Mouse (Mus musculus) G1E (cell line): Measurements from ENCODE around the gene Foxs1. TPM values are rescaled to one million over a fixed set of nuclear protein-coding genes. Genes with fewer than 3 reads are reported as not detected.

Experiments used
- ATAC-seq: 2 replicates; pipeline ENCODE4 v1.8.0; 2016; ENCODE audit warnings: mild to moderate bottlenecking; ENCODE audit not compliant: insufficient number of reproducible peaks, poor library complexity, low FRiP score, severe bottlenecking; ENCODE audit errors: extremely low read depth
- DNase-seq: peaks from one replicate; pipeline ENCODE4 v3.0.0; 2012; ENCODE audit warnings: low spot score
- H3K27me3 ChIP-seq: 2 replicates; pipeline ENCODE4 v1.6.1; 2012; ENCODE audit warnings: mild to moderate bottlenecking, low read length, inconsistent platforms; ENCODE audit not compliant: insufficient read depth
- H3K36me3 ChIP-seq: replicated peaks from 2 replicates; pipeline ENCODE3; 2012; ENCODE audit warnings: mild to moderate bottlenecking, inconsistent platforms
- H3K4me1 ChIP-seq: 2 replicates; pipeline ENCODE4 v1.6.1; 2012; ENCODE audit warnings: low read depth, low read length, inconsistent platforms, mixed read lengths; ENCODE audit not compliant: insufficient read depth
- H3K4me3 ChIP-seq: 2 replicates; pipeline ENCODE4 v1.5.1; 2012; ENCODE audit warnings: low read depth, mild to moderate bottlenecking, inconsistent platforms, low read length, moderate library complexity, mixed read lengths
- H3K9me3 ChIP-seq: replicated peaks from 2 replicates; pipeline ENCODE4 v1.6.1; 2012; ENCODE audit warnings: inconsistent platforms
- CTCF ChIP-seq: IDR thresholded peaks from 2 replicates; pipeline ENCODE4 v1.5.1; 2012; ENCODE audit warnings: low read depth, low read length, inconsistent platforms, mixed read lengths
- GATA1 ChIP-seq: IDR thresholded peaks from 2 replicates; pipeline ENCODE4 v1.6.1; 2012; ENCODE audit warnings: borderline replicate concordance, low read length, inconsistent platforms, mixed read lengths
- GATA2 ChIP-seq: IDR thresholded peaks from 2 replicates; pipeline ENCODE4 v1.6.1; 2012; ENCODE audit warnings: low read depth, low read length, inconsistent platforms, borderline replicate concordance
- POLR2AphosphoS5 ChIP-seq: IDR thresholded peaks from 2 replicates; pipeline ENCODE4 v1.6.1; 2012; ENCODE audit warnings: low read depth, low read length, inconsistent platforms; ENCODE audit not compliant: insufficient replicate concordance
- TAL1 ChIP-seq: conservative IDR thresholded peaks from 2 replicates; pipeline ENCODE4 v1.6.1; 2012; ENCODE audit warnings: low read depth, low read length, inconsistent platforms, mixed read lengths
- polyA plus RNA-seq: library from polyadenylated mRNA; stranded (reverse); fragments of >175 nt; gene quantifications from 2 replicates; pipeline ENCODE4 v1.2.3, GENCODE M21; 2012
- total RNA-seq, 2 experiments: library from RNA; stranded (forward) in 1 of 2; stranded (reverse) in 1 of 2; fragments of 200-1000 nt in 1 of 2; fragments of >200 nt in 1 of 2; fragmentation: Nextera tagmentation in 1 of 2; gene quantifications; 2 replicates each; pipeline ENCODE4 v1.2.3; 2014 to 2017

Gene Foxs1
- total and polyA plus RNA-seq, 3 experiments, result not detected

DNA sequence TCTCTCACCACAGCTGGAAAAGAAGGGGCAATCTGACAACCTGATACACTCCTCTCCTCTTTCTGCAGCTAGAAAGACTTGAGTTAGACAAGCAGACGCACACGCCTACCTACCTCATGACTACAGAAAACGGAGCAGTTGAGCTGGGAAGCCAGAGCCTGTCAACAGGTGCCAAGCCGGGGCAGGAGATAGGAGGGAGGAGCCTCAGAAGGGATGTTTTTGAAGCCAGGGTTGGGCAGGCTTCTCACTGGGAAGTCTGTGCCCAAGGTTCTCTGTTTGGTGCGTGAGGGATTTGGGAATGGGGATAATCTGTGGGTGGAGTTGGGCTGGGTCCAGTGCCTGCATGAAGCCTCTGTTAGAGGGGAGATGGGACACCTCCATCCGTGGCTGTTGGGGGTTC lies 21.6 kb downstream of the Foxs1 start:
- Histone ChIP-seq H3K9me3 (no peaks in the 10 kb centered on the region), H3K27me3 (peaks cover 54% of the 10 kb centered on the region), H3K4me1 (peaks cover 8% of the 10 kb centered on the region), H3K36me3 (no peaks in the 10 kb centered on the region), H3K4me3 (no peak overlapping the region)
- DNase-seq (no peak), ATAC-seq (no peak)
- TF ChIP-seq CTCF, result no peak

DNA sequence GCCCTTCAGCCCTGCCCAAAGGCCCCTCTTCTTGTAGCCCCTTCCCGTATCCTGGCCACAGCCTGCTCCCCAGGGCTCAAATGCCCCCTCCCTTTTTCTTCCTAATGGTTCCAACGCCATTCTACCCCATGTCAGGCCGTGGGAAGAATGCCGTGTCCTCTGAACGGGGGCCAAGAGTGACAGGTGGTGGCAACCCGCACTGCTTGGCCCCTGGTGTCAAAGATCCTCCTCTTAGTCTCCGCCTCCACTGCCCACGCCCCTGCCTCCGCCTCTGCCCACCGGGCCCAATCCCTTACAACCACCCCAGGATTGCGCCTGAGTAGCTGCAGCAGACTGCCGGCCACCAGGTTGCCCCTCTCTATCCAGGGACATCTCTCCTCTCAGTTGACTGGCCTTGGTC lies 22.0 kb downstream of the Foxs1 start, which contains the start of gene Mylk2:
TSS of gene Mylk2 (plus strand) at position 322 of the 400 bp plus-strand sequence.
- Histone ChIP-seq H3K27me3 (peaks cover 55% of the 10 kb centered on the region), H3K4me3 (no peak within 1 kb of the TSS), H3K9me3 (no peaks in the 10 kb centered on the region), H3K36me3 (no peaks in the 10 kb centered on the region), H3K4me1 (peaks cover 8% of the 10 kb centered on the region)
- DNase-seq (no peak), ATAC-seq (no peak)
- TF ChIP-seq TAL1 (no peak), CTCF (no peak), GATA2 (no peak), GATA1 (no peak), POLR2AphosphoS5 (no peak)

DNA sequence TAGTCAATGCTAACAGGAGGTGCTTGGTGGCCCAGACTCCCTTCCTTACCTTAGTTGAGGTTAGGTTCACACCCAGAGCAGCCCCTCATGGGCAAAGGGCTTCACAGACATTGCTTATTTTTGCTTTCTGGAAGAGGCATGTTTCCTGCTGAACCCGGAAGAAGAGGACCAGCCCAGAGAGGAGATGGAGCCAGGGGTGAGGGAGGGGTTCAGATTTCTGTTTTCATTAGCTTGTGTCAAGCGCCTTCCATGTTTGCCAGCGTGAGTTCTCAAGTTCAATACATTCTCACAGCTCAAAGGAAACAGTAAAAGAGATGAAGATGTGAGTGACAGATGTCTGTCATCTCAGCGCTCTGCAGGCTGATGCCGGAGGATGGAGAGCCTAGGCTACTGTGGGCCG lies 23.2 kb downstream of the Foxs1 start:
- Histone ChIP-seq H3K4me3 (no peak overlapping the region), H3K9me3 (no peaks in the 10 kb centered on the region), H3K36me3 (no peaks in the 10 kb centered on the region), H3K4me1 (peaks cover 8% of the 10 kb centered on the region), H3K27me3 (peaks cover 58% of the 10 kb centered on the region)
- DNase-seq (no peak), ATAC-seq (no peak)
- TF ChIP-seq GATA1 (no peak), TAL1 (no peak), POLR2AphosphoS5 (no peak), CTCF (no peak), GATA2 (no peak)

DNA sequence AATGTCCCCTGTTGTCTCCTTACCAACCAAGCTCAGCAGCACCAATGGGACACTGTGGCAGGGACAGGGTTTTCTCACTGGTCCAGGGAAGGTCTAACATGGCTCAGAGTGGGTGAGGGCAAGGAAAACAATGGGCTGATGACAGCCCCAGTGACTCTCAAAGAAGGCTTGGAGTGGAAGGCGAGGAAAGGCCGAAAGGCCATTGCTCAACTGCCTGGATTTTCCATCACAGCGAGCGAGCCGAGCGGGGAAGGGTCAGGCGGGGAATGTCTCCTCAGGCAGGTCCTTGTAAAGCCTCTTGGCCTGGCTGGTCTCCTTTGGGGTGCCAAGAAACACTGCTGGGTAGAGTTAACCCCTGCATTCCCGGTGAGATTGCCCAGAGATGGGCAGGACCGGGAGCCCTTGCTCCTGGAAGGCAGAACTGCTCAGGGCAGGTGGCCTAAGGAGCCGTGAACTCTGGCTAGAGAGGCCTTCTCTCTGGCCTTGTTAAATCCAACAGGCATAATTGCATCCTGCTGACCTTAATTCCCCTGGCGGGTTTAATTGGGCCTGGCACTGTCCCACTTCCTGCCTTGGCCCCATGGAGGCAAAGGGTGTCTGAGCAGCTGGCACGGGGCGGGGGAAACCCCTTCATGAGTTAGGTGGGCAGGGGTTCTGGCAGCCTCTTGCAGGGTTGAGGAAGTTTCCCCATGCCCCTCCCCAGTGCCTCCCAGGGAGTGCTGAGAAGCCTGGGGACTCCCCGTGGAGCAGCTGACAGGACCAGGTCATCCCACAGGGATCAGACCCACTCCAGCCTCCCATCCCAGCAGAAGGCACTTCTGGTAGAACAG lies 25.7 kb downstream of the Foxs1 start:
- no peak for TF ChIP-seq POLR2AphosphoS5
- no peak for TF ChIP-seq CTCF
- TF ChIP-seq TAL1, result no peak
- TF ChIP-seq GATA2, result no peak
- TF ChIP-seq GATA1, result no peak
- no peak for ATAC-seq
- H3K27me3 ChIP-seq, result peaks cover 62% of the 10 kb centered on the region
- DNase-seq, result no peak
- no peaks in the 10 kb centered on the region for H3K36me3 ChIP-seq
- no peaks in the 10 kb centered on the region for H3K9me3 ChIP-seq
- no peaks in the 10 kb centered on the region; the same call in 1 of the 2 replicates for H3K4me1 ChIP-seq
- no peak overlapping the region for H3K4me3 ChIP-seq

DNA sequence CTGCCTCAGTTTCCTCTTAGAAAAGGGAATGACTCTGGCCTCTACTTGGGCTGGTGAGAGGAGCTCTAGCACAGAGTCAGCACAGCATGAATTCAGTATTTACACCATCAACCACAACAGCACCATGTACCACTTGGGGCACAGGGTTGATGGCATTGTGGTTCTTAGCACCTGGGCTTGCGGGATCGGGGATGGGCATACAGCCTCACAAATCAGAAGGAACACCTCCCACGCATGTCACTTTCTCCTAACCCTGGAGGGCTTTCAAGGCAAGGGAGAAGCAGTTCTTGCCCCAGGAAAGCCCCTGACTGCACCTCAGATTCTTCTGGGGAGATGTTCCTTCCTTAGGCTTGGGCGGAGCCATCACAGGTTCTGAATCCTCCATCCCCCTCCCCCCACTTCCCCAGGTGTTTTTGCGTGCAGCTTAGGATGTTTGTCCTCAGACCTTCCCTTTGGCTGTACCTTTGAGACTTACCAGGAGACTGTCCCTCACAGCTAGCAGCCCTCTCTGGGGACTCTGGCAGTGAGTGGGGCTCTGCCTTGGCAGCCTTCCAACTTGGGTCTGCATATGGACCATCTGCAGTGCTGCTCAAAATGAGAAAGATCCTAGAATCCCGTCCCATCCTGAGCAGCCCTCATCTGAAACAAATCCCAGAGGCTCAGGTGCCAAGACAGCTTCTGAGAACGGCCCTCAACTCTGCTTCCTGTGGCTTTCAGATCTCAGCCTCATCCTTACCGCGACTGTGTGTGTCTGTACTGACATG lies 26.6 kb downstream of the Foxs1 start:
- no peaks in the 10 kb centered on the region for H3K36me3 ChIP-seq
- peaks cover 60% of the 10 kb centered on the region for H3K27me3 ChIP-seq
- no peak overlapping the region for H3K4me3 ChIP-seq
- peaks cover under 1% of the 10 kb centered on the region for H3K4me1 ChIP-seq
- no peaks in the 10 kb centered on the region for H3K9me3 ChIP-seq
- DNase-seq (no peak), ATAC-seq (no peak)
- TF ChIP-seq CTCF, result no peak
- TF ChIP-seq POLR2AphosphoS5, result no peak
- no peak for TF ChIP-seq TAL1

DNA sequence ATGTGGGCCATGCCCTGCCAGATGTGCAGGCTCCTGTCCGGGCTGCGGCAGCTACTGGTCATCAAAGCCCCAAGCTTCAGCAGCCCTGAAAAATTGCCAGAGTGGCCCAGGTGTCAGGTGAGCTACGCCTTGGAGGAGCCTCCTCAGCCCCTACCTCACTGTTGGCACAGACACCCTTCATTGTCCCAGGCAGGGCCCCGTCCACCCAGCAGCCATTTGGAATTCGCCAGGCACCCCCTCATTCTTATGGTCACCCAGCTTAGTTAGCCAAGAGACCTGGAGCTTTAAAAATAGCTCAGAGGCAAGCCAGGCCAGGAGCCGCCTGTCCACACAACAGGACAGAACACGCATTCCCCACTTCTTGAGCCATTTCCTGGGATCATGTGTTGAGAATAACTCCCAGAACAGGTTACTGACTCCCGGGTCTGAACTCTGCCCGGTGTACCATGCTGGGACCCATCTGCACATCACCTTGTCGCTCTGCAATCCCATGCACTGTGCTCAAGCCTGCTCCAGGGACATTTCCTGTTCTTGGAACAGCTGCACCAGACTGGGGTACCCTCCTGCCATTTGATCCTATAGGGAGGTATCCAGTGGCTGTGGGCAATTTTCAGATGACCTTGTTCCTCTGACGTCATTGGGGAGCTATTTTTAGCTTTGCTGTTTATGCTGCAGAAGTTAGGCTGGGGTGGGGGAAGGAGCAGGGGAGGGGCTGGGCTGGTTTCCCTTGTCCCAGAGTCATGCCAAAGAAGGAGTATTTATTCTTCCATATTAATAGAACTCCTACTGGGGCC lies 27.8 kb downstream of the Foxs1 start:
- H3K27me3 ChIP-seq, result peaks cover 53% of the 10 kb centered on the region

More for the DNA sequence above, 27.8 kb downstream of the Foxs1 start:
- ATAC-seq (no peak), DNase-seq (no peak)
- TF ChIP-seq GATA2 (no peak), TAL1 (no peak), CTCF (no peak), POLR2AphosphoS5 (no peak), GATA1 (no peak)
- no peaks in the 10 kb centered on the region for H3K9me3 ChIP-seq
- H3K36me3 ChIP-seq, result no peaks in the 10 kb centered on the region
- peaks cover 6% of the 10 kb centered on the region for H3K4me1 ChIP-seq
- H3K4me3 ChIP-seq, result no peak overlapping the region
